Mouse (Mus musculus): ENCODE measurements around the gene Tdrd9. TPM values are rescaled to one million over a fixed set of nuclear protein-coding genes. Genes with fewer than 3 reads are reported as not detected.

Gene Tdrd9
- polyA plus RNA-seq, 1 experiment: 0.59 TPM

GRCm38 (mm10) chr12:112109701-112110100 is 138.3 kb downstream of the Tdrd9 start:
- DNase-seq (ENCODE audit: low read depth): no peak
- TF ChIP-seq POLR2A (IDR thresholded peaks at IDR 0.05; ENCODE audit: borderline replicate concordance, extremely low read depth, insufficient read depth, insufficient read length, poor library complexity, severe bottlenecking) (no peak), CTCF (IDR thresholded peaks at IDR 0.05; ENCODE audit: borderline replicate concordance, extremely low read depth, insufficient read depth, insufficient read length) (no peak)

DNA sequence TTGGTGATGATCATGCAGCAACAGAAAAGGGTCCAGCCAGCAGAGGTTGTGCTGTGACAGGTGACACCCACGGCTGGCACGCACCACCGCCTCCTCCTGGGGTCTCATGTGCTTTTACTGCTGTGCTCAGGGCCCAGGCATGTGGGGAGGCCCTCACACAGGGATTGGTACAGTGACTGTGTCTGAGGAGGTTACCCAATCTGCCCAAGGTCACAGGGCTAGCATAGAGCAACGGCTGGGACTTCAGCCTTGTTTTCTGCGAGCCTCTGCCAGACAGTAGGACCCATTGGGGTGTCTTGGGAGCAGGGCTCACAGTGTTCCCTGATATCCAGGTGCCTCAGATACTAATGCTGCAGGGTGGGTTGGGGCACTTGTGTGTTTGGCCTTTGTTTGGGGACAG is 140.0 kb downstream of the Tdrd9 start:
- DNase-seq (ENCODE audit: low read depth): no peak
- no peak for TF ChIP-seq CTCF (IDR thresholded peaks at IDR 0.05; ENCODE audit: borderline replicate concordance, extremely low read depth, insufficient read depth, insufficient read length)

DNA sequence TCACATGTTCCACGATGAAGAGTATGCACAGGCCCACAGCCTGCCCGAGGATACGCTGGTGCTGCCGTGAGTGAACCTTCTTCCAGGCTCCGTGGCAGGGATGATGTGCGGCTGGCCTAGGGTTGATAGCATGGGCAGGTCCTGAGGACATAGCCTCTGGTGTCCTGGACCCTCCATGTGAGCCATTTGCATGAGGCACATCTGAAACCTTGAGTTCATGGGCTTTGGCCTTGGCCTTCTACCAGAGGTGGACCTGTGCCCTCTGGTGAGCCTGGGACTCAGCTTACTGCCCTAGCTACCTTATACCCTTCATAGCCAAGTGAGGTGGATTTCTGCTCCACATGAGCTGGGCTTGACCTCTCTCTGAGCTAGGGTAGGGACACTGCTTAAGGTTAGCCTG is 140.9 kb downstream of the Tdrd9 start:
- DNase-seq (ENCODE audit: low read depth): no peak
- TF ChIP-seq CTCF (IDR thresholded peaks at IDR 0.05; ENCODE audit: borderline replicate concordance, extremely low read depth, insufficient read depth, insufficient read length) (no peak), POLR2A (IDR thresholded peaks at IDR 0.05; ENCODE audit: borderline replicate concordance, extremely low read depth, insufficient read depth, insufficient read length, poor library complexity, severe bottlenecking) (no peak)

- peak; percentile 5 for DNase-seq (ENCODE audit: low read depth)
- no peak for TF ChIP-seq CTCF (IDR thresholded peaks at IDR 0.05; ENCODE audit: borderline replicate concordance, extremely low read depth, insufficient read depth, insufficient read length)
- TF ChIP-seq POLR2A (IDR thresholded peaks at IDR 0.05; ENCODE audit: borderline replicate concordance, extremely low read depth, insufficient read depth, insufficient read length, poor library complexity, severe bottlenecking): no peak
These were observed 141.5 kb downstream of the Tdrd9 start for GRCm38 (mm10) chr12:112112686-112113396.

DNA sequence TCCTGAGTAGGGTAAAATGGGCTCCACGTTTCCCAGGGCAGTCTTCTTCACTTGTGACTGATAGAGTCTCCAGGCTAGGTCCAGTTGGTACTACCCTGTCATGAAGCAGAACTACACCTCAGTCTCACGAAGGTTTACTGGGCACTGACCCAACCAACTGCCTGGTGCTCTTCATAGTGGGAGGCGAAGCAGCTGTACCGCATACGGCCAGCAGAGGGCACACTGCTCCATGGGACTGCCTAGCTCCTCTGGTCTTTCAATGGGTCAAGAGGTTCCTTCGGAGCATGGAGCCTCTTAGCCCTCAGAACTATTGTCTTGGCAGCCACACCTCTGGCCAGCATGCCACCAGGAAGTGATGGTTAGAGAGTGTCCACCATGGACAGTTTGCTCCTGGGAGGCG is 142.4 kb downstream of the Tdrd9 start:
- TF ChIP-seq POLR2A (IDR thresholded peaks at IDR 0.05; ENCODE audit: borderline replicate concordance, extremely low read depth, insufficient read depth, insufficient read length, poor library complexity, severe bottlenecking) (no peak), CTCF (IDR thresholded peaks at IDR 0.05; ENCODE audit: borderline replicate concordance, extremely low read depth, insufficient read depth, insufficient read length) (peak; percentile 99)
- DNase-seq (ENCODE audit: low read depth): peak; percentile 83

DNA sequence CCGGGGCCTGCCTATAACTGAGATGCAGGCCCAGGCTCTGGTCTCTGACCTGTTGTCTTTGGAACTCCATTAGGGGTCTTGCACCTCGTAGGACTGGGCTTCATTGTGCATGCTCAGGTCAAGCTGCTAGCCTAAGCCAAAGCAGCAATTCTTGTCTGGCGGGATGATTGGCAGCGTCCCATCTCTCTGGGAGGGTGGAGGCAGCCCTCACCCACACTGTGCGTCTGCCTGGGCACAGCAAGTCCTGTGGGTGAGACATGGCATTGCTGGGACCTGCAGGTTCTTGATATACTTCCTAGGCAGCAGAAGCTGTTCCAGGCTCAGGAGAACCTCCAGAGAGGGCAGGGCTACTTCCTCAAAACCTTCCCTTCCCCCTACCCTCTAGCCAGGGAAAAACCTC is 145.6 kb downstream of the Tdrd9 start:
- no peak for DNase-seq (ENCODE audit: low read depth)
- no peak for TF ChIP-seq CTCF (IDR thresholded peaks at IDR 0.05; ENCODE audit: borderline replicate concordance, extremely low read depth, insufficient read depth, insufficient read length)
- no peak for TF ChIP-seq POLR2A (IDR thresholded peaks at IDR 0.05; ENCODE audit: borderline replicate concordance, extremely low read depth, insufficient read depth, insufficient read length, poor library complexity, severe bottlenecking)

DNA sequence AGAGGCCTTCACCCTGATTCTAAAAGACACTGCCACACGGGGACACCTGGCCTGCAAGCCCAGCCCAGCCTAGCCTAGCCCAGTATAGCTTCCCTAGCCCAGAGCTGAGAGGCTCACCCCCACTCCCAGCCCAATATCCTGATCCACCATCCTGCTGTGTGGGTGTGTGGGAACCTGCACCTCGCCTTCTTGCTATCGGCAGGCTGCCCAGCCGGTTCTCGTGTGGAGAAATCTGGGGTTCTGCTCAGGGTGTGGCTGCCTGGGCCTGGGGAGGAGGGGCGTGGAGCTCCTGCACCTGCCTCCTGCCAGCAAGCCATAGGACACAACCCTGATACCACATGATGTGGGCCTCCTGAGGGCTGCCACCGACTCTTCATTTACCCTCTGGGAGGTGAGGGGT is 146.3 kb downstream of the Tdrd9 start:
- no peak for DNase-seq (ENCODE audit: low read depth)
- TF ChIP-seq CTCF (IDR thresholded peaks at IDR 0.05; ENCODE audit: borderline replicate concordance, extremely low read depth, insufficient read depth, insufficient read length): no peak
- no peak for TF ChIP-seq POLR2A (IDR thresholded peaks at IDR 0.05; ENCODE audit: borderline replicate concordance, extremely low read depth, insufficient read depth, insufficient read length, poor library complexity, severe bottlenecking)

Other genes with a start within 250 kb of the Tdrd9 start
- 500 and 599 TPM in 2 replicates for gene Klc1, start 212.7 kb upstream of the Tdrd9 start, polyA plus RNA-seq (2012; rRNA removed)
- gene Xrcc3, start 157.7 kb upstream of the Tdrd9 start, polyA plus RNA-seq (2012; rRNA removed): 7.6 and 9.3 TPM in 2 replicates
- gene Zfyve21, start 157.4 kb upstream of the Tdrd9 start, polyA plus RNA-seq (2012; rRNA removed): 27.9 and 39.7 TPM in 2 replicates
- gene Ppp1r13b, start 63.4 kb upstream of the Tdrd9 start, polyA plus RNA-seq (2012; rRNA removed): 19.4 and 35.7 TPM in 2 replicates
- gene Atp5mpl, start 4.6 kb upstream of the Tdrd9 start, polyA plus RNA-seq (2012; rRNA removed): 193 and 206 TPM in 2 replicates
- not detected in 2 replicates for gene Rd3l, start 9.8 kb downstream of the Tdrd9 start, polyA plus RNA-seq (2012; rRNA removed)
- gene Aspg, start 135.1 kb downstream of the Tdrd9 start, polyA plus RNA-seq (2012; rRNA removed): 0.36 and 0.97 TPM in 2 replicates
- gene Kif26a, start 174.6 kb downstream of the Tdrd9 start, polyA plus RNA-seq (2012; rRNA removed): 35.8 and 47.3 TPM in 2 replicates

Measured in brain, embryonic 14.5 days (tissue).